Mouse (Mus musculus) cerebellum, adult 2 months (tissue): ENCODE results near the gene Ap3d1.
A peak's percentile ranks its signal among the peaks of the same experiment; 100 is the strongest.

Experiments used
- CTCF ChIP-seq: fragments of 200-500 bp; IDR thresholded peaks from 2 replicates; pipeline ENCODE4 v1.5.1; 2011; ENCODE audit warnings: low read depth, mild to moderate bottlenecking, control low read depth, low read length, moderate library complexity, borderline replicate concordance; ENCODE audit not compliant: insufficient read depth
- POLR2A ChIP-seq: fragments of 200-500 bp; IDR thresholded peaks from 2 replicates; pipeline ENCODE4 v1.6.1; 2011; ENCODE audit warnings: low read length, control low read depth, borderline replicate concordance; ENCODE audit not compliant: insufficient read depth

DNA sequence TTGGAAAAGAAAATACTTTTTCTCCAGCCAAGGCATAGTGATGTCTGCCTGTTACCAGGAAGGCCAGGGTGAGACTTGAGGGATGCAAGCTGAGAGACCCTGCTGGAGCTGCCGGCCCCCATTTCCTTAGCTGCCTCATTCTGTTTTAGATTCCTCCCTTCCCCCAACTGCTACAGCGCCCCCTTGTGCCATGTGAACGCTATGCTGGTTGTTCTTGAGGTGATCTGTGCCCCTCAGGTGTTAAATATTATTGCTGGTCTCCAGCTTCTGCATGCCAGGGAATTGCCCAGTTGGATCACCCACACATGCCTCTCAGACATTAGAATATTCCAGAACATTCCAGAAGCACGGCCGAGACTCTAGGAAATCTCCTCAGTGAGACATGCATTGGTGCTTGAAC lies 80.9 kb downstream of the Ap3d1 start:
- TF ChIP-seq CTCF (peak; percentile 66), POLR2A (no peak)
